Mouse (Mus musculus): ENCODE measurements around the gene Pla2g6.

The Pla2g6 gene

GRCm38 (mm10) chr15:79322991-79323790 is 5.0 kb downstream of the Pla2g6 start:
- DNase-seq (ENCODE audit: low read depth, low spot score): peak; percentile 73

- DNase-seq (ENCODE audit: low read depth, low spot score): peak; percentile 67
These were observed 5.8 kb downstream of the Pla2g6 start for GRCm38 (mm10) chr15:79322281-79322990.

- no peak for DNase-seq (ENCODE audit: low read depth, low spot score)
These were observed 6.4 kb downstream of the Pla2g6 start for GRCm38 (mm10) chr15:79321733-79322190.

- no peak for DNase-seq (ENCODE audit: low read depth, low spot score)
These were observed 14.3 kb downstream of the Pla2g6 start for GRCm38 (mm10) chr15:79313848-79314369.

- no peak for DNase-seq (ENCODE audit: low read depth, low spot score)
These were observed 20.3 kb downstream of the Pla2g6 start for GRCm38 (mm10) chr15:79307861-79308260.

- DNase-seq (ENCODE audit: low read depth, low spot score): no peak
These were observed 22.1 kb downstream of the Pla2g6 start for GRCm38 (mm10) chr15:79306043-79306637.

GRCm38 (mm10) chr15:79304832-79305231 is 23.4 kb downstream of the Pla2g6 start:
- DNase-seq (ENCODE audit: low read depth, low spot score): no peak

GRCm38 (mm10) chr15:79303725-79304124 is 24.5 kb downstream of the Pla2g6 start:
- DNase-seq (ENCODE audit: low read depth, low spot score): no peak

- DNase-seq (ENCODE audit: low read depth, low spot score): peak; percentile 85
These were observed 28.5 kb downstream of the Pla2g6 start for GRCm38 (mm10) chr15:79299563-79300155.

GRCm38 (mm10) chr15:79298553-79298952 is 29.6 kb downstream of the Pla2g6 start:
- DNase-seq (ENCODE audit: low read depth, low spot score): no peak

GRCm38 (mm10) chr15:79292779-79293178 is 35.4 kb downstream of the Pla2g6 start:
- DNase-seq (ENCODE audit: low read depth, low spot score): no peak

- no peak for DNase-seq (ENCODE audit: low read depth, low spot score)
These were observed 37.9 kb downstream of the Pla2g6 start for GRCm38 (mm10) chr15:79290340-79290739.

- DNase-seq (ENCODE audit: low read depth, low spot score): no peak
These were observed 38.7 kb downstream of the Pla2g6 start for GRCm38 (mm10) chr15:79289441-79289840.

GRCm38 (mm10) chr15:79288387-79288786 is 39.8 kb downstream of the Pla2g6 start:
- DNase-seq (ENCODE audit: low read depth, low spot score): no peak

- no peak for DNase-seq (ENCODE audit: low read depth, low spot score)
These were observed 41.1 kb downstream of the Pla2g6 start for GRCm38 (mm10) chr15:79287091-79287490.

- no peak for DNase-seq (ENCODE audit: low read depth, low spot score)
These were observed 42.0 kb downstream of the Pla2g6 start for GRCm38 (mm10) chr15:79286141-79286540.

GRCm38 (mm10) chr15:79285399-79285798 is 42.8 kb downstream of the Pla2g6 start, which contains the start of gene Baiap2l2:
Gene Baiap2l2, minus strand, starts transcription at chr15:79285537.
- no peak for DNase-seq (ENCODE audit: low read depth, low spot score)

GRCm38 (mm10) chr15:79283371-79283770 is 44.8 kb downstream of the Pla2g6 start:
- no peak for DNase-seq (ENCODE audit: low read depth, low spot score)

GRCm38 (mm10) chr15:79282434-79282833 is 45.8 kb downstream of the Pla2g6 start:
- DNase-seq (ENCODE audit: low read depth, low spot score): no peak

GRCm38 (mm10) chr15:79281389-79281788 is 46.8 kb downstream of the Pla2g6 start:
- peak; percentile 56 for DNase-seq (ENCODE audit: low read depth, low spot score)

- DNase-seq (ENCODE audit: low read depth, low spot score): peak; percentile 18
These were observed 47.3 kb downstream of the Pla2g6 start for GRCm38 (mm10) chr15:79280850-79281249.

GRCm38 (mm10) chr15:79280209-79280608 is 48.0 kb downstream of the Pla2g6 start:
- peak; percentile 46 for DNase-seq (ENCODE audit: low read depth, low spot score)
